Mouse (Mus musculus): Measurements from ENCODE around the gene Ormdl3. TPM values are rescaled to one million over a fixed set of nuclear protein-coding genes. Genes with fewer than 3 reads are reported as not detected.

Gene Ormdl3
- total RNA-seq, 2 experiments from 2014 or later = 46.0 to 49.4 TPM

DNA sequence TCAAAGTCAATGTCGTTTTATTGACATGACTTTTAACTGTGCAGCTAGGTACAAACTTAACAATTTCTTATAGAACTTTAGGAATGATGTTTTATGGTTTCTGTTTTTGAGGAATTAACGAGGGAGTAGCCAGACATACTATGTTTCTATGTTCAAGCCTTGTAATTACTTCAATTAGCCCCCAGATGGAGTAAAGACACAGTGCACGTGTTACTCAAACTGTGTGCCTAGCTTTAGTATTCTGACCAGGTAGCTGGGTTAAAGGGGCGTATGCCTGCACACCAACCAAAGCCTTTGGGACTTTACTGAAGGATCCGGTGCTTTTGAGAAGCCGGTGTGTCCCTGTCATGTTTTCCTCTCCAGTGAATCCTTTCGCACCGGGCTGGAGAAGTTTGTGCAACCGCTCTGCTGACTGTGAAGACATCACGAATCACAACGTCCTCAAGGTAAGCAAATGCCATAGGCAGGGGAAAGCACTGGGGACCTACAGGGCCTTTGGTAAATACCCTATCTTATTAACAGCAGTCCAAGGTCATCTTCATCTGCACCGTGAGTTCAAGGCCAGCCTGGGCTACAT is 32.0 kb downstream of the Ormdl3 start:
- no peak for DNase-seq (ENCODE audit: low spot score in 2 of 2)

DNA sequence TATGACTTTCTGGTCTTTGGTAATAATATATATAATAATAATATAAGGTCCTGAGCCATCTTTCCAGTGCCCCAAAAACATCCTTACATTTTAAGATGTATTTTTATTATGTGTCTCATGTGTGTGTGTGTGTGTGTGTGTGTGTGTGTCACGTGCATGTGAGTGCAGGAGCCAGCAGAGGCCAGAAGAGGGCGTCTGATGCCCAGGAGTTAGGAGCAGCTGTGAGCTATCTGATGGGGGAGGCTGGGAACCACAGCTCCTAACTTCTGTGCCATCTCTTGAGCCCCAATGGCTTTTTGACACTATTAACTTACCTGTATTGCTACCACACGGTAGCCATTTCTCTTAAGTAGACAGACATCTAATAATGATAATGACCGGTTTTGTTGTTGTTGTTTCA is 33.2 kb downstream of the Ormdl3 start:
- DNase-seq (ENCODE audit: low spot score in 2 of 2) = no peak

DNA sequence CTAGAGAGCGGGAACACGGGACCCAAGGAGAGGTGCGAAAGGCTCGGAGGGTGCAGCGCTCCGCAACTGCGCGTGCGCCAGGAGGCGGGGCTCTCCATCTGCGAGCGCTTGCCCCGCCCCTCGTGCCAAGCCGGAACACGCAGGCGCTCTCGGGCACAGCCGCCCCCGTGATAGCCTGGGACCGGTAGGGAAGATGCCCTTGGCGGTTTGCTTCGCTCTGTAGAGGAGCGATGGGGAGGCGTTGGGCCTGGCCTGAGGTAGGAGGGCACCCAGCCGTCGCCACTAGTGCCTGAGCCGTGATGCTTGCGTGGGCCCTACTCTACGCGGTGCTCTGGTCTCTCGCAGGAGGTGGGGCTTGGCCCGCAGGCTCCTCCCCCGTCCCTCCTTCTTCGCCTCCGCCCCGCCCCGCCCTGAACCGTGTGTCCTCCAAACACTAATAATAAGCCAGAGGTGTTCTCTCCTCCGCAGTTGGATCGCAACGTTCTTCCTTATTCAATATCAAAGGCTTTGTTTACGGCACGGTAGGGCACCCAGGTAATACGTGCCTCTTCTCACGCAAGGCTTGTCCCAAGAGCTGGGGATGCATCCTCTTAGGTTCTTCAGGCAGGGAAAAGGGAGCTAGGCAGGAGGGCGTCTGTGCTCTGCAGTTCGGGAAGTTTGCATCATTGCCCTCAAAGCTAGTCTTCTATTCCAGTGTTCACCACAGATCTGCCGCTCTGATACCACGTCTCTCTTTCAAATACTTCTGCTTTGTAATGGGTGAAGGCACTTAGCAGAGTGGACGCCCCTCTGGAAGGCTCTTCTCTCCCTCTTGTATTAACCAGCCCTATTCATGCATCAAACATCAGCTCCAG is 36.0 kb downstream of the Ormdl3 start, which contains the start of gene Zpbp2:
Gene Zpbp2 (plus strand): TSS at position 123 of the 854 bp plus-strand sequence.
- peak; percentile 88 to 92 for DNase-seq (ENCODE audit: low spot score in 2 of 2)

DNA sequence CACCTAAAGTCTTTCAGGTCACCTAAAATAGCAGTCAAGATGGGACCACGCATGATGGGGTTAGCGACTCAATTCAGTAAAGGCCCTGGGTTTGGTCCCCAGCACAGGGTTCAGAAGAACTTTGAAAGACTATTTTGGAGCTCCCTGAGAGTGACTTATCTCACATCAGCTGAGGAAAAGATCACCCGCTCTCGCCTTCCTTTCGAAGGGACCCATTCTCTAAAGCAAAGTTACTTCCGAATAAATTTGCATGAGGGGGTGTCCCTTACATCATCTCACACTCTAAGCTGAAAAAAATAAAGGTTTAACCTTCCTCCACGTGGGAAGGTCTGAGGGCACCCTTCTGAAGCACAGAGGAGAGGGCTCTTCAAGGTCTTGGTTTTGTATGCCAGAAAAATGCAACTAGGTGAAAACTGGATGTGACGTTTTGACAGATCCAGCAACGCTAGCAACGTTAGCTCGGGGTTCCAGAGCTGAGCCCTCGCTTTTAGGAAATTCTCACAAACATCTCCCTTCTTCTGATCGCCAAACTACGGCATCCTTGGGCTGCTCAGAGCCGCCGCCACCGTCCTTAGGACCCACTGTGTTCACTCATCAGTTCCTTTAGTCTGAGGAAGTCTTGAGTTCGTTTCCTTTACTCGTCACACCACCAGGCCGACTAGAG is 36.7 kb downstream of the Ormdl3 start:
- DNase-seq (ENCODE audit: low spot score in 2 of 2) = no peak

DNA sequence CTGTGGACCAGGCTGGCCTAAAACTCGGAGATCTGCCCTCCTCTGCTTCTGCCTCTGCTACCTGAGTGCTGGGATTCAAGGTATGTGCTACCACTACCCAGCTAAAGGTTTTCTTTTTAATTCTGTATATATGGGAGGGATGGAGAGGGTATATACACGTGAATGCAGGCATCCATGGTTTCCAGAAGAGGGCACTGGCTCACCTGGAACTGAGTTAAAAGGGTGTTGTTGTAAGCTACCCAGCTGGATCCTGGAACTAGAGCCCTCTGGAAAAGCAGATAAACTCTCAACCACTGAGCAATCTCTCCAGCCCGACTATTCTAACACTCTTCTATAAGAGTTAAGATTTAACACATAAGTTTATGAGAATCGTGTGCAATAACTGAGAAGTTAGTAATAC is 37.8 kb downstream of the Ormdl3 start:
- no peak for DNase-seq (ENCODE audit: low spot score in 2 of 2)

DNA sequence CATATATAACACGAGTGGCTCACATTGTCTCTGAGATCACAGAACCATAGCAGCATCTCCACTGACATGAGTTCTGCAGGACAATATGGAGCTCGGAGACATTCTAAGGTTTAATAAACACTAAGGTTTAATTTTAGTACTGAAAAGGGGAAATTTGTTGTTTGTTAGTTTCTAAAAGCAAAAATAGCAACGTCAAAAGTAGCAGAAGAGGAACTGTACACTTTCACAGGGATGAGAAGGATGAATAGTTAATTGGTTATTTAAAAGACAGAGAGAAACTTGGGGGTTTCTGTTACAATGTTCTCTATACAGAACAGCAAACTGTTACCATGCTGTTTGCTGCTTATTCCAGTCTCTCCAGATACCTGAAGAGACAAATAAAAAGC is 39.9 kb downstream of the Ormdl3 start:
- DNase-seq (ENCODE audit: low spot score in 2 of 2) = no peak

DNA sequence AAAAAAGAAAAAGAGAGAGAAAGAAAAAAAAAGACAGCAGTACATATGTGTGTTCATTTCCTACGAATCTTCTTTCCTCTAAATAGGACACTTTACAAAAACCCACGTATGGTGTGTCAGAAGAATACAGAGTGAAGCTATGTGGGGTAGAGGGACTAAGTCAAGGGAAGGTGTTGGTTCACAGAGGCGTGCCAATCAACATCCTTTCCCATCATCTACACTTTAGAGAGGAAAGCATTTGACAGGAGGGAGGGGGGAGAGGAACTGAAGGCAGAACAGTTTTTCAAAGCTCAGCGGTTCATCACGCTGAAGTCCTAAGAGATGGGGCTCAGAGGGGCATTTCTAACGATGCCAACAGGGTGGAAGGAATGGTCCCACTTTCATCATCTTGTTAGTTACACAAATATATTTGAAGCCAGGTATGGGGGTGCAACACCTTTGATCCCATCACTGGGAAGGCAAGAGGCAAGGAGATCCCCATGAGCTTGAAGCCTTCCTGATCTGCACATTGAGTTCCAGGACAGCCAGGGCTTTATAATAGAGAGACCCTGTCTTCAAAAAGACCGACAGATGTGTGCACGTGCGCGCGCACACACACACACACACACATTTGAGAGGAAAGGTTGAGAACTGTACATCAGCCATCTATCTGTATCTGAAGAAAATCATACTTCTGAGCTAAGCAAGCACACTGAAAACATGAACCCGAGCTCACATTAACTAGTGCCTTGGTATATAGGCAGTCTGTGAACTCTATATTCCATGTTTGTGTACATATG is 40.5 kb downstream of the Ormdl3 start:
- no peak for DNase-seq (ENCODE audit: low spot score in 2 of 2)

DNA sequence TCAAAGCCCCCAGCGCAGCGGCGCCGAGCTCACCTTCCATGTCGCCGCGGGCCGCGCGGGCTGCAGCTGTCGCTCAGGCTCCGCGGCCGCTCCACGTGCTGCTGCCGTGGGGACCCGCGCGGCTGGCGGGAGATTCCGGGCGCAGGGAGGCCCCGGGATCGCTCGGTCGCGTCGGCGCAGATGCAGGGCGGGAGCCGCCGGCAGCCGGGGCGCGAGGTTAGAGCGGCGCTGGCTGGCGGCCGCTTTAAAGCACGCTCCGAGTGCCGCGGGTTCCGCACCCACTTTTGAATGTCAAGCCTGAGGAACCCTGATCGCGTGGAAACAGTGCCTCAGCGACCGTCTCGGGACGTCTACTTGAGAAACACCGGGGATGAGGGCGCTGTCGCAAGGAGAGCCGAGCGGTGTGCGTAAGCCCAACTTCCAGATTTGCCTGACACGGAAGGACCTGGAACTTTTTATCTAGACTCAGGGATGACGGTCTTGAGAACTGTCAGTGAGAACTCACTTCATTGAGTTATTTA is 41.4 kb downstream of the Ormdl3 start, which contains the start of gene Ikzf3:
Gene Ikzf3 (minus strand): TSS at position 321 of the 521 bp plus-strand sequence.
- DNase-seq (ENCODE audit: low spot score in 2 of 2) = peak in 1 of 2 experiments; percentile 12

DNA sequence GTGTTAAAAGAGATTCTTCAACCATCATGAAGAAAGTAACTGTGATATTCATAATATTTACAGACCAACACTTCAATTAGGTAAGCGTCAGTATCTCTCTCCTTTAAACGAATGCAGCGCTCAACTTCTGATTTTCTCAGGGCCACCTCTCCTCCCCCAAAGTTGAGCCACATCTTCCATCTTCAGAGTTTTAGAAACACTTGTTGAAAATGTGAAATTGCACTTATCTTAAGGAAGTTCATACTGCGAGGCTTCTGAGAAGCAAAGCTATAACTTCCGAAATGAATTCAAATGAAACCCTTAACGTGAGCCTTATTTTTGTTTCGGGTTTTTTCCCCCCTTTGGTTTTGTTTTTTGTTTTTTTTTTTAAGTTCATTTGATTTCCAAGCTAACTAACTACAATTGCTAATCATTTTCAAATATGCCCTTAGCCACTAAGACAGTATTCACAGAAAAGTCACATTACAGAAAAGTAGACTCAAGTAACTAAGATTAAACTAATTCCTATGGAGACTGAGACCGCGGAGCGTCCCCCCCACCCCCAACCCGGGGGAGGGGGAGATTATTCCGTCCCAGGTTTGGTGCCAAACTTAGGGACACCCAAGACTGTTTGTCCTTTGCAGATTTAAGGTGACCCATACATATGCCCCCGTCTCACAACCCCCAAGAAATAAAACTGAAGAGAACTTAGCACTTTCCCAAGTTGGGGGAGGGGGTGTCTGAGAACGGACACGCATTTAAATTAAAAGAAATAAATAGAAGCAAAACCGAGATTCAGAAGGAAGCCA is 42.1 kb downstream of the Ormdl3 start:
- no peak for DNase-seq (ENCODE audit: low spot score in 2 of 2)

DNA sequence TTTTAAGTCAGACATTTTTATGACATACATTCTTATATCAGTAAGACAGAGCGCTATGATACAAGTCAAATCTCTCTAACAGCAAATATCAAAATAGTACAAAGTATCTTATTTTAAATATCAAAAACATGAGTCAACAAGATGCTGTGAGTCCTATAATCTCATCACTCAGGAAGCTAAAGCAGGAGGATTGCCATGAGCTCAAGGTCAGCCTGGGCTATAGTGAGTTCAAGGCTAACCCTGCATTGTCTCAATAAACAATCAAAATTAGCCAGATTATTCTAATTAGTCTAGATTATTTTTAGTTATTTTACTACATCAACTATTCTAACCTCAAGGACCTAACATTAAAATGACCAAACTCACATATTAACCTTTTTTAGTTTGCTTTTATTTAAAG is 43.8 kb downstream of the Ormdl3 start:
- DNase-seq (ENCODE audit: low spot score in 2 of 2) = no peak

DNA sequence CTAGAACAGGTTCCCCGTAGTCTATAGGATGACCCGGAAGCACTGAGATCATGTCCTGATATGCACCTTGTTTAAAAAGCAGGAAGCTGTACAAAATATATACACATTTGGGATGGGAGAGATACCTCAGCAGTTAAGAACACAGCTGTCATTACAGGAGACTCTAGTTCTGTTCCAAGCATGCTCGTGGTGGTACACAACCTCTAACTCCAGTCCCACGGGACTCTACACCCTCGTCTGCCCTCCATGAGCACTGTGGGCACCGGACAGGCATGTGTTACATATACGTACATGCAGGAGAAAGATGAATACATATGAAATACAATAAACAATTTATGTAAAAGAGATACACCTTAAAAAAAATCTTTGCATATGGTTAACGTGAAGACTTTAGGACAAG is 44.6 kb downstream of the Ormdl3 start:
- DNase-seq (ENCODE audit: low spot score in 2 of 2) = no peak

DNA sequence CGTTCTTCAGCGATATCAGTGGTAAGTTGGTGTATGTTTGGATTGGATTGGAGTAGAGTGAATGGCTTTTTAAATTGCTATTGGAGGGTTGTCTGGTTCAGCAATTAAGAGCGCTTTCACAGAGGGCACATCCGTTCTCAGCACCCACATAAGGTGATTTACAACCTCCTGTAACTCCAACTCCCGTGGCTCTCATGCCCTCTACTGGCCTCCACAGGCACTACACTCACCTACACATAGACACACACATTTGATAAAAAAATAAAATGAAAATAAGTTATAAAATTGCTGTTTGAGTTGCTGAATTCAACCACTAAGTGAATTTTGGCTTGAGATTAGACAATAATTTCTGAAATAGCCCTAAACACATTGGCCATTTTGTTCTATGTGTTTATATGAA is 46.8 kb downstream of the Ormdl3 start:
- no peak for DNase-seq (ENCODE audit: low spot score in 2 of 2)

DNA sequence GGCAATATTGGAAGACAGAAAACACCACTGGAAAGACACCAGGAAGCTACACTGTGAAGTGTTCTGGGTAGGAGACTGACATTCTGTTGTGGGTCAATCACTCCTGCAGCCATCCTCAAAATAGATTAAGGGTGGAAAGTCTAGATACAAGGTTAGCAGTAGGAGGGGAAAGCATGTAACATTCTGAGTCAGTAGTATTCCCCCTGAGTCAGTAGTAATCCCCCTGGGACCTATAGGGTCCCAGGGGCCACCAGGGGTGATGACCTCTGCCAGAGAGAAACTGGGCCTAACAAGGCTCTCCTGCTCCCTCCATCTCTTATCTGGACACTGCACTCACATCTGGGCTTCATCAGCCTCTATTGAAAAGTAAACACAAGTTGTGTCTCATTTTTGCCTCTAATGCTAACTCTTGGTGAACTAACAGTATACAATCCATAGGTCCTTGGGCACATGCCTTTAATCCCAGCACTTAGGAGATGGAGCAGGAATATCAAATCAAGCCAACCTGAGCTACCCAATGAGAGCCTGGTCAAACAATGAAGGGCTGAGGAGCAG is 49.6 kb downstream of the Ormdl3 start:
- no peak for DNase-seq (ENCODE audit: low spot score in 2 of 2)

Other genes starting within 250 kb of the Ormdl3 start
- gene Ppp1r1b, start 239.0 kb downstream of the Ormdl3 start, total RNA-seq (2021) = 100 to 1,000 TPM; 225 to 310 TPM
- gene Stard3, start 229.0 kb downstream of the Ormdl3 start, total RNA-seq (2021) = 10 to 100 TPM; 39.8 to 40.9 TPM
- 1 to 10 TPM; 6.9 to 8.1 TPM for gene Tcap, start 203.6 kb downstream of the Ormdl3 start, total RNA-seq (2021)
- under 1 TPM; 0.30 to 0.74 TPM for gene Pnmt, start 200.9 kb downstream of the Ormdl3 start, total RNA-seq (2021)
- gene Pgap3, start 186.9 kb downstream of the Ormdl3 start, total RNA-seq (2021) = 10 to 100 TPM in 1 of 2 experiments, 1 to 10 TPM in 1; 9.4 to 10.3 TPM
- gene Erbb2, start 174.9 kb downstream of the Ormdl3 start, total RNA-seq (2021) = 1 to 10 TPM; 2.0 to 2.2 TPM
- gene Mien1, start 148.4 kb downstream of the Ormdl3 start, total RNA-seq (2021) = 100 to 1,000 TPM; 104 to 110 TPM
- 1 to 10 TPM; 3.6 to 4.3 TPM for gene Grb7, start 141.0 kb downstream of the Ormdl3 start, total RNA-seq (2021)
- gene Ikzf3, start 41.3 kb downstream of the Ormdl3 start, total RNA-seq (2021) = under 1 TPM; 0.33 TPM
- gene Zpbp2, start 36.3 kb downstream of the Ormdl3 start, total RNA-seq (2021) = not detected
- not detected for gene Lrrc3c, start 10.9 kb upstream of the Ormdl3 start, total RNA-seq (2021)
- gene Gm12355, start 38.3 kb upstream of the Ormdl3 start, total RNA-seq (2021) = 10 to 100 TPM; 11.7 to 12.1 TPM
- not detected for gene Gsdma3, start 39.0 kb upstream of the Ormdl3 start, total RNA-seq (2021)
- gene Gsdma2, start 59.4 kb upstream of the Ormdl3 start, total RNA-seq (2021) = not detected
- gene Gsdma, start 77.0 kb upstream of the Ormdl3 start, total RNA-seq (2021) = under 1 TPM in 1 of 2 experiments, not detected in 1; 0.14 TPM
- 100 to 1,000 TPM; 135 to 138 TPM for gene Psmd3, start 95.2 kb upstream of the Ormdl3 start, total RNA-seq (2021)
- not detected for gene Csf3, start 113.9 kb upstream of the Ormdl3 start, total RNA-seq (2021)
- gene Med24, start 142.1 kb upstream of the Ormdl3 start, total RNA-seq (2021) = 100 to 1,000 TPM; 108 to 127 TPM
- gene Thra, start 153.3 kb upstream of the Ormdl3 start, total RNA-seq (2021) = 100 to 1,000 TPM; 708 to 832 TPM
- gene Nr1d1, start 188.0 kb upstream of the Ormdl3 start, total RNA-seq (2021) = 100 to 1,000 TPM in 1 of 2 experiments, 10 to 100 TPM in 1; 87.2 to 122 TPM
- gene Msl1, start 208.1 kb upstream of the Ormdl3 start, total RNA-seq (2021) = 100 to 1,000 TPM; 182 to 185 TPM
- 10 to 100 TPM; 53.0 to 57.3 TPM for gene Casc3, start 217.5 kb upstream of the Ormdl3 start, total RNA-seq (2021)
- gene Rapgefl1, start 249.4 kb upstream of the Ormdl3 start, total RNA-seq (2021) = 100 to 1,000 TPM; 133 to 139 TPM